Mouse (Mus musculus) spleen, postnatal 14 days (tissue): ENCODE data around the gene Stub1.
"Not testable (repeated sequence)": the region's sequence is repeated elsewhere in the genome, so short reads cannot be mapped to it uniquely, and the experiment has no call there.

Experiments
- DNase-seq, 2 experiments: peaks; one replicate each; pipeline ENCODE4 v3.0.0; 2021 to 2022; ENCODE audit warnings: low spot score in 2 of 2

The Stub1 gene

DNA sequence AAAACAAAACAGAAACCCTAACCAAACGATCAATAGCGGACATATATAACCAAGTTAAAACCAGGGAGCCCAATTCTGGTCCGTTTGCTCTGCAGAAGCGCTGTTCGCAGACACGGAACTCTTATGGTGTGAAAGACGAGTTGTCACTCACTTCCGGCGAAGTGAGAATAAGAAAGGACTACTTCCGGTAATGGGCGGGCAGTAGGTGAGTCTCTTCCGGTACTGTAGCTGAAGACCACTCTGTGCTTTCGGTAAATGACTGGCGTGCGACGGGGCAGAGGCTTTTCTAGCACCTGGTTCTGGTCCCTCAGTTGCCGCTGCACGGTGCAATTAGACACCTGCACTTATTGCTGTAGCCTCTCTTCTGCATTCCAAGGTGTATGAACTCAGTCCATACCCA lies 9.8 kb downstream of the Stub1 start, which contains the start of gene Wdr24:
Gene Wdr24 (plus strand): TSS at position 176 of the 400 bp plus-strand sequence.
- DNase-seq: peak; percentile 52 to 69

DNA sequence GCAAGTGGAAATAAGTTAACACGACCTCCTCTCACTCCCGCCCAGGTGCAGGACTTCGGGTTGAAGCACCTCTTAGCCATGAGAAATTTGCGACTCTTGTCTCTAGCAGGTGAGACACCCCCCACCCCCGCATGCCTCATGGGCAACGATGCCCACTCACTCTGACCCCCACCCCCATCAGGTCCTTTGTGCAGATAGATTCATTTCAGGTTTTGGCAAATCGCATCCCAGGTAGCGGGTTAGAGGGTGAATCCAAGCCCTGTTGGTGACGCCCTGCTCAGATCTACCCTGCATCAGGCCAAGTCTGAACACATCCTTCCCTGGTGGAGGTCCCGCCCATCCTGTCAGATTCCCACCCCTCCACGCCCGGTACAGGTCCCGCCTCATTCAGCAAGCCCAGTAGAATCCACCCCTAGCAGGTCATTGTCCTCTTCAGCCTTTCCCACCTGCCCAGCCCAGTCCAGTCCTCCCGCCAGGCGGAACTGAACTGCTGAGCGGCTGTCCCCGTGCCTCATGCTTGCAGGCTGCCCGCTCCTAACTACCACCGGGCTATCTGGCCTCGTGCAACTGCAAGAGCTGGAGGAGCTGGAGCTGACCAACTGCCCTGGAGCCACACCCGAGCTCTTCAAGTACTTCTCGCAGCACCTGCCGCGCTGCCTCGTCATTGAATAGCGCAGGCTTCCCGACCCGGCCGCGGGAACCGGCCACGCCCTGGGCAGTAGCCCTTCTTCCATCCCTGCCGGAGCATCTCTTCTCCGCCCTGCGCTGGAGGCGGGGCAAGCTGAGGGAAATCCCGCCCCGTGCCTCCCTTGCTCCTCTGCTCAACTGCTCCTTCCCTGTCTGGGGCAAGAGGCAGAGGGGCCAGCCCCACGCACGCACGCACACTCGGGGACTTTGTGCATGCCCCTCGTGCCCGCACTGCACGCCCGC lies 14.1 kb downstream of the Stub1 start:
- DNase-seq: no peak

DNA sequence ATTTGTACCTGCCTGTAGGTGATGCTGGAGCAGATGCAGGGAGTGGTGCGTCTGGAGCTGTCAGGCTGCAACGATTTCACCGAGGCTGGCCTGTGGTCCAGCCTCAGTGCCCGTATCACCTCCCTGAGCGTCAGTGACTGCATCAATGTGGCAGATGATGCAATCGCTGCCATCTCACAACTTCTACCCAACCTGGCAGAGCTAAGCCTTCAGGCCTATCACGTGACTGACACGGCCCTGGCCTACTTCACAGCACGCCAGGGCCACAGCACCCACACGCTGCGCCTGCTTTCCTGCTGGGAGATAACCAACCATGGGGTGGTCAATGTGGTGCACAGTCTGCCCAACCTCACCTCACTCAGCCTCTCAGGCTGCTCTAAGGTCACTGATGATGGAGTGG lies 15.5 kb downstream of the Stub1 start:
- no peak for DNase-seq

DNA sequence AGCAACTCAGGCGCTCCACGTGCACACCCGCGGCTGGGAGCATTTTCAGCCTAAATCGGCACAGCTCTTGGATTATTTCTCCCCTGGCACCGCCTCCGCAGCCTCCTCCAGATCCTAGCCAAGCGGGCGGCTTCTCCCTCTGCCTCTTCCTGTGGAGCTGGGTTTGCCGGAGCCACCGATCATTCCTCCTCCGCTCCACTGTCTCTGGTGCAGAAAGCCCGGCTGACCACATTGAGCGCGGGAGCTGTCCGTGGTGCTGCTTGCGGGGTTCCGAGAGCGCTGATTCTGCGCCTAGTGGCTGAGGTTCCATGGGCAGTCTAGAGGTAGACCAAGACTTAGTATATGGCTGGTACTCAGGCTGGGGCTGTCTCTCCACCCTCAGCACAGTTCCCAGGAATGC lies 19.7 kb downstream of the Stub1 start:
- DNase-seq: peak; percentile 61 to 77

DNA sequence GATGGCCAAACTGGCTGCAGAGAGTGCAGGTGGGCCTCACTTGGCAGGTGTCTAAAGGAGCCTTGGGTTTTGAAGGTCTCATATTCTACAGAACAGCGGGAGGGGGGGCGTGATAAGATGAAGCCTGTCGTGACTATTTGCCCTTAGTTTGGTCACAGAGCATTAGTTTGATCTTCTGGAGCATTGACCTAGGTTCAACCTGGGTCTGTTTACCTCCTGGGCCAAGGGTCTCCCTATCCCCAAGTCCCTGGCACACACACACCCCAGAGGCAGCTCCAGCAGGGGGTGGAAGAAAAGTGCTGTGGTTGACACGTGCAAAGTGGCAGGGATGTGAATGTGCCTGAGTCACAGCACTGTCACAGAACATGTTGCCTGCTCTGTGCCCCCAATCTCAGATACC lies 22.3 kb downstream of the Stub1 start:
- DNase-seq: no peak

DNA sequence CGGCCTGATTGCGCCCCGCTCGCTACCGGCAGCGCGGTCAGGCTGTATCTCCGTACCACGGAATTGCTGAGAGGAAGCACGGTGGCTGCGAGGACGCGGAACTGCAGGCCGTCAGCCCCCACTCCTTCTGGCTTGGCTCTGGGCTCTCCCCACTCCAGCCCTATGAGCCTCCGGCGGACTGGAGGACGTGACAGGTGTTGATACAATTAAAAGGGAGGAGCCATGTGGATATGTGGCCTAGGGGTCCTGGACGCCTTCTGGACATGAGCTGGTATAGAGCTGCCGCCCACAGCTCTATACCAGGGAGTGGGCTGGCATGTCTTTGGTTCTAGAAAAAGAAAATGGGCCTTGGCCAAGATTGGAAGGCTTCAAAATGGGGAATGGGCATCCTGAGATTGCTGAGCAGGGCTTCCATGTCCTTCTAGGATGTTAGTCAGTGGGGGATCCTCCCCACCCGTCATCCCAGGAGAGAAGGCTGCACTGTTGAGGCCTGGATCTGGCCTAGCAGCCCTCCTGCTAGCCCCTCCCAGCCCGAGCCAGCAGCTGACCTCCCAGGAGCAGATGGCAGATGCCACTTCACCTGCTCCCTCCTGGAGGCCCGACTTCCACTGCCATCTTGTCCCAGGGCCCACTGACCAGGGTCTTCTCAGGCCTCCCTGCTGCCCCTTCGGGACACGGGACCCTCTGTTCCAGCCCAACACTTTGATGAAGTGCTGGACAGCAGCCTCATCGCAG lies 23.4 kb downstream of the Stub1 start:
- DNase-seq: no peak

DNA sequence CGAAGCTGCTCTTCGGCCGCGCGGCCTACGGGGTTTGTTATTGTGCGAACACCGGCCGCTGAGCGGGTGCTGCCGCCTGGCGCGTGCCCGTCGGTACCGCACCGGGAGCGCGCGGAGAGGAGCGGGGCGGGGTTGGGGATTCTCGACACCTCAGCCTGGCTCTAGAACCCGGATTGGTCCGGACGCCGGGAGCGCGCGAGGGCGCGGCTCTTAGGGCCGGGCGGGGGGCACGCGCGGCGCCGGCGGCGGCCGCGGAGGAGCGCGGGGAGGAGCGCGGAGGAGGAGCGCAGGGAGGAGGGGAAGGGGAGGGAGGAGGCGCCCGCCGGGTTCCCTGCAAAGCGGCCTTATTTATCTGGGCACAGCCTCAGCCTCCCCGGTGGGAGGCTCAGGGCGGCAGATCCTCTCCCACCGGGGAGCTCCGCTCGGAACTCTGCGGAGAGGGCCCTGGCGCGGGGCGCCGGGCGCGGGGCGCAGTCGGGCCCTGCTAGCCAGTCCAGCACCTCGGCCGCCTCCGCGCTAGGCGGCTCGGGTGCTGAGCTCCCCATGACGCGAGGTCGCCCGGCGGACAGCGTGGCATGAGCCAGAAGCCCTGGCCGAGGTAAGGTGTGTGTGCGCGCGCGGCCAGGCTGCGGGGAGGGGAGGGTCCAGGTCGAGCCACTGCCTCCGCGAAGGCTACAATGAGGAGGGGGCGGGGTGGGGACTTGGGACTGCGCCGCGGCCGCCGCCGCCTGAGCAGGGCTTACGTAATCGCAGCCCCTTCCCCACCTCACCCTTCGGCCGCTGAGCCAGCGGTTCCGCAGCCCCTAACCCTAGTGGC lies 24.2 kb downstream of the Stub1 start, which contains the start of gene Fbxl16:
Gene Fbxl16 (plus strand): TSS at position 297 of the 817 bp plus-strand sequence.
- no peak for DNase-seq

DNA sequence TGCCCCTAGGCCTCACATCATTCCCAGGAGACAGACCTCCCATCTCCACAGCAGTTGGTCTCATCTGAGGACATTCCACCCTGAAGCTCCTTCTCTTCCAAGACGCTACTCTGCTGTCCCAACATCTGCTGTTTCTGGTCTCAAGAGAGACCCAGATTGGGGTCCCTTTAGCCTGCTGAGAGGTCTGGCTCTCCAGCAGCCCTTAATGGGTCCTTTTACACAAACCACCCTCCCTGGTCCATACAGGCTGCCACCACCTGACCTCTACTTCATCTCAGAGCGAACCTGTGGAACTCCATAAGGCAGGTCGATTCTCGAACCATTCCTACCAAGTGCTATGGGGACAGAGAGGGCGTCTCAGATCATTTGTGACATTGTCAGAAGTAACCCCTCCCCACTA lies 25.2 kb downstream of the Stub1 start:
- DNase-seq: no peak

DNA sequence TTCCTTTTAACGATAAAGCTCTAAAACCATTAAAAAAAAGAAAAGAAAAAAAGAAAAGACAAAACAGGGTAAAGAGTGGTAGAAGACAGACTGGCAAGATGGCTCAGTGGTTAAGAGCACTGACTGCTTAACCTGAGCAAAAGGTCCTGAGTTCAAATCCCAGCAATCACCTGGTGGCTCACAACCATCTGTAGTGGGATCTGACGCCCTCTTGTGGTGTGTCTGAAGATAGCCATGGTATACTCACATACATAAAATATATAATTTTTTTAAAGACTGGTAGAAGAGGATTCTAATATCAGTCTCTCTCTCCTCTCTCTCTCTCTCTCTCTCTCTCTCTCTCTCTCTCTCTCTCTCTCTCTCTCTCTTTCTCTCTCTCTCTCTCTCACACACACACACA lies 25.8 kb downstream of the Stub1 start:
- not testable (repeated sequence) for DNase-seq

DNA sequence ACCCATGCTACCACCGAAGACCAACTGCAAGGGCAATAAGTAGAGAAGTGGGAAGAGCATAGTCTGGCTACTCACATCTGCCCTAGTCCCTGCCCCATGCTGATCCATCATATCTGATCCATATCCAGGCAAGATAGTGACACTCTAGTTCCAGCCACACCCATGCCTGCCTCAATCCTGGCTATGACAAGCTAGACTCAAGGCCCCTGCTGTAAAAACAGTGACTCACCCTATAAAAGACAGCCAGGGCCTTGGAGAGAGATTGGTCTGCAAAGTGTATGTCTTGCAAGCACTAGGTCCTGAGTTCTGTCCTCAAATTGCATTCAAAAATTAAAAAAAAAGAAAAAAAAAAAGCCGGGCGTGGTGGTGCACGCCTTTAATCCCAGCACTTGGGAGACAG lies 26.7 kb downstream of the Stub1 start:
- DNase-seq: no peak

DNA sequence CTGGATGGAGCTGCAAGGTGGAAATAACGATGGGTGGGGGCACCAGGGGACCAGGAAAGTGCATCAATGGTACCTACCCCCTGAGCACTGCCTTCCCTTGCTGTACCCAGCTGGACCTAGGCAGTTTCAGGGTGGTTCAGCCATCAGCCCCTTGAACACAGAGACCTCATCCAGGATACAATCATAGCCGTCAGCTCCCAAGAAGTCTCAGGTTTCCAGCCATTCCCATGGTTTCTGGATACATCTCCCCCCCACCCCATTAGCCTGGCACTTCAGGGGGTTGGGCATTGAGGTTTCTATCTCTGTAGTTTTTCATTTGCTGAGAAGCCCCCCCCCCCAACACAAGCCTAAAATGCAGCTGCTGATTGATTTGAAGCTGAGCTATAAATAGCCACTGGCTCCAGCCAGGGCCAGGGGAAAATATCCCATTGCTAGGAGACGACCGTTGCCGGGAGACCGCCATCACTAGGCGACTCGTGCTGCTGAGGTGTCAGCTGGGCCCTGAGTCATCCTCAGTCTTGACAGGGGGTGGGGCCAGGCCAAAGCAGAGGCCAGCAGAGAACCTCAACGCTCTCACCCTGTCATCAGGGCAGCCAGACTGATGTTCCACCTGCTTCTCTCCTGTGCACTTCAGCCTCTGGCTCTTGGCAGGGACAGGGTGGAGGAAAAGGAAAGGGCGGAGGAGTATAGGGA lies 30.2 kb downstream of the Stub1 start:
- no peak for DNase-seq

DNA sequence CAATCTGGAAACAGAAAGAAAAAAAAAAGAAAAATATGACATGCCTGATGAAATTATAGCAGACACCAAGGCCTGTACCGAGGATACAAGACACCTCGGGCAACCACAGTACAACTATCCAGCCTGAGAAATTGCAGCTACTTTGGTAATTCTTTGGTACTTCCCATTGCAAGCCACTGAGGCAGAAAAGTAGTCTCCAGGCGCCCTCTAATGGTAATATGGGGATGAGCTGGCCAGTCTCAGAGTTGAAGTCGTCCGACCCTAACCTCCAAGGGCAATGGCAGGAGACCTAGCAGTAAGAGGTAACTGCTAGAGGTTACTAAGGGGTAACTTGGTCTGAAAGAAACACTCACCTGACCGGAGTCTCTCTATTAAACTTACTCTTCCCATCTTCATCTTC lies 32.2 kb downstream of the Stub1 start:
- DNase-seq: peak; percentile 40 to 60

DNA sequence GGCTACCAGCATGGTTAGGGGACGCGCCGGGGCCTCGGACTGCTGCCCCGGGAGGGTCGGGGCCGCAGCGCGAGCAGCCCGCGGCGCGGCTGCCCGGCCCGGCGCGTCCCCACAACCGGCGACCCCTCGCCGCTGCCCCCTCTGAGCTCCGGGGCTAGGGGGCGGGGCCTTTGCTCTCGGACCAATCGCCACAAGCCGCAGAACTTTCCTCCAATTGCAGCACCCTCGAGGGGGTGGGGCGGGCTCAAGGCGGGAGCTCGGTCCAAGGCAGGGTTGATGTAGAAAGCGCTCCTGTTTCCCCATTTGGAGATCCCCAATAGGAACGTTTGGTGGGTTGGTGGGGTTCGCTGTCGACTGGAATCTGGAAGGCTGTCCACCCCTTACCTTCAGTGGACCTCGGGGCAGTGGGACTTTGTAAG lies 36.2 kb downstream of the Stub1 start, which contains the start of gene Metrn:
Gene Metrn (minus strand): TSS at position 186 of the 419 bp plus-strand sequence.
- peak; percentile 75 to 83 for DNase-seq

DNA sequence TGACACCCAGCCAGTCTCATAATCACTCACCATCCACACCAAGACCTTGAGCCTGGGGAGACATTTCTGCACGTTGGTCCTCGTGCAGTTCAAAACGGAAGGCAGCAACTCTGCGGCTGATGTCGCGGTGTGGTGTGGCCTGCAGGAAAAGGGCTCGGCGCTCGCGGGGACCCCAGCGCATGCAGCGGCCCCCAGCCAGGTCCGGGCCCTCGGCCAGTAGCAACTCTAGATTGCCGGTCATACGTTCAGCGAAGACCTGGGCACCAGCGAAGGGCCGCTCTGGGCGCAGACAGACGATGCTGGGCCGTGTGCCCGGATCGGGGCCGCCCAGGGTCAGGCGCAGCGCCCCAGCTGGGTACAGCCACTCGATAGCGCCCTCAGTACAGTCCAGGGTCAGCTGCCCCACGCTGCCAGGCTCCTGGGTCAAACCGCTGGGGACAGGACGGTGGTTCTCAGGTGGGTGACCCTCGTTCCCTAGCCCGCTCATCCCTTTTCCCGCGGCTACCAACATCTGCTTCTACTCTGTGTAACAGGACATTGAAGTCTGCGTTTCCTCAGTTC lies 36.9 kb downstream of the Stub1 start:
- no peak for DNase-seq

DNA sequence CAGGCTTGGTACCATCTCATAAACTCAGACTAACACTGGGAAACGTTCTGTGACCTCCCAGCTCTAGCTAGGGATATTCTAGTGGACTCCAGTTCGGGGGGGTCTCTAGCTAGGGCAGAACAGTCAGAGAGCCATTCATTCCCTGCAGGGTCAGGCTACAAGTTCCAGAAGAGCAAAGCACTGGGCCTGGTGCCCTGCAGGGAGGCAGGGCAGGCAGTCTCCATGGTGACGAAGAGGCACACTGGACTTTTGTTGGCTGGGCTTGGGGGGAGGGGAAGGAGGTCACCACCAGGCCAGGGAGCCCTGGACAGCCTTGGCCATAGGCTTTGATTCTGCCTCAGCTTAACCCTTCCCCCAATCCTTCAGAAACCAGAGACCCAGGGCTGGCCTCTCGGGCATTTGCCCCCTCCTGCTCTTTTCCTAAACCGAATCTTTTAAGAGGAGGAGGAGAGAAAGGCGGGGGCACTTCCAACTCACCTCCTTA lies 37.6 kb downstream of the Stub1 start, which contains the start of gene AC134908.4:
Gene AC134908.4 (minus strand): TSS at position 51 of the 484 bp plus-strand sequence.
- DNase-seq: no peak

DNA sequence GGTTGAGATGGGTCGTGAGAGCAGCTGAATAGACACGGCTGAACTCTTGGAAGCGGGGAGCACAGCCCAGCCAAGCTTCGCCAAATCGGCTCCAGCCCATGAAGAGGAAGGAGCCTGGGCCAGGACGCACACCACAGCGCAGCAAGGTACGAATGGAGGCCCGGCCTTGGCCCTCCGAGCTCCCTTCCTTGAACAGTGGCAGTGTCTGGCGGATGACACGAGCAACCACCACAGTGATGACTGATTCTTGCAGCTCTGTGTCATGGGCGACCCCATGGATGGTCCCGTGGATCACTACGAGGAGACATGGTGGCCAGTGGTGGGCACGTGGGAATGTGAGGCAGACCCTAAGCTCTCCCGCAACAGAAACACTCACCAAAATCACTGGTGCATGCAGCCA lies 38.2 kb downstream of the Stub1 start:
- DNase-seq: no peak

DNA sequence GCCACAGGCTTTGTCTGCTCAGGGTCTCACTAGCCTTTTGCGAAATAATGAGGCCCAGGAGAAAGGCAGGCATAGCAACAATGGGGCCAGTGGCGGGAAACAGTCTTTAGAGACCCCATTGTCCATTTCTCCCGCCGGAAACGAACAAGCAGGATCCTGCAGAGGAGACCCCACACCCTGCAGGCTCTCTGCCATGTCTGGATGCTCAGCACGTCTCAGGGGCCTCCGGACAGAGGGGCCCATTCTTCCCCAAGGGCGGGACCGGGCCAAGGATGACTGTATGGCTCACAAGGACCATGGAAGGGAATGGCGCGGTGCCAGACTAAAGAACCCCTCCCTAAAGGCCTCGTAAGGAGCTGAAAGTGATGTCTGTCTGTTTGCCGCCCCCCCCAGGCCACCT lies 39.0 kb downstream of the Stub1 start:
- no peak for DNase-seq

DNA sequence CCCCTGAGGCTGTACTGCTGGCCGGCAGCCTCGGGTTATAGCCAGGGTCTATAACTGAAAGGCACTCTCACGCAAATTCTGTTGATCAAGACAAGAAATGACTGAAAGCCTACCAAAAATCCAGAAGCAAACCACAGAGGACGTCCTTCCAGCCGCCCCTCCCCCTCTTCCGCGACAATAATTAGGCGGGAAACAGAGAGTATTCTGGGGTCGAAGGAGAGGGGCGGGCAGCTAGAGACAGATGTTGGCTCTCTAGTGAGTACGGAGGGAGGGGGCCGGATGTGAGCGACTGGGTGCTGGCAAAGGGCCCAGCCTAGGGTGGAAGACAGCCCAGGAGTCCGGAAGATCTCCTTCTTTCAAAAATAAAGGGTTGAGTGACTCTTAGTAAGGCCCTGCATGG lies 40.6 kb downstream of the Stub1 start, which contains the start of gene Fam173a:
Gene Fam173a (minus strand): TSS at position 287 of the 400 bp plus-strand sequence.
- peak; percentile 51 to 64 for DNase-seq

DNA sequence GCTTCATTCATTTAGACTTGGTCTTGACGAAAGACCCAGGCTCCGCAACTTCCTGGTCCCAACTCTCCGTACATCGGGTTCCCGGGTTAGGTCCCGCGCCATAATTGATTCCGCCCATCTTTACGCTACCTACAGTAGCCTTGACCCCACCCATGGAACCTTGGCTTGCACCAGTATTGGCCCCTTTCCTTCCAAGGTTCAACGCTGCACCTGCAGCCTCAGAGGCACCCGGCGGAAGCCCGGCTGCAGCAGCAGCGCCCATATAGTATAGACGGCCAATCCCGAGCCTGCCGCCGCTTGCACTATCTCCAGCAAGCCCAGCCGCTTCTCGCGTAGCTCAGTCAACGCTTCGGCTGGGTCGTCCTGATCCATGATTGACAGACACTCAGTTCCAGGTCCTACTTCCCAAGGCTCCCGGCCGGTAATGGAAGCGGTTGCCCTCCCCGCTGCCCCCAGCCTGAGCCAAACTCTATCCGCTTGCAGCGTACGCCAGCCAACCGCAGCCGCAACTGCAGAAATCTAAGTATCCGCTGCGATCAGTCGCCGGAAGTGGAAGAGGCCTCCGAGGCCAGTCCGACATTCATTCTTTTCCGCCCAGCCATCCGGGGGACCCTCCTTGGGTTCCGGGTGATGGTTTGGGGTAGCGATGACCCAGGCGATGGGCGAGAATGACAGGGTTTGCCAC lies 41.2 kb downstream of the Stub1 start:
- DNase-seq: peak; percentile 80 to 86

DNA sequence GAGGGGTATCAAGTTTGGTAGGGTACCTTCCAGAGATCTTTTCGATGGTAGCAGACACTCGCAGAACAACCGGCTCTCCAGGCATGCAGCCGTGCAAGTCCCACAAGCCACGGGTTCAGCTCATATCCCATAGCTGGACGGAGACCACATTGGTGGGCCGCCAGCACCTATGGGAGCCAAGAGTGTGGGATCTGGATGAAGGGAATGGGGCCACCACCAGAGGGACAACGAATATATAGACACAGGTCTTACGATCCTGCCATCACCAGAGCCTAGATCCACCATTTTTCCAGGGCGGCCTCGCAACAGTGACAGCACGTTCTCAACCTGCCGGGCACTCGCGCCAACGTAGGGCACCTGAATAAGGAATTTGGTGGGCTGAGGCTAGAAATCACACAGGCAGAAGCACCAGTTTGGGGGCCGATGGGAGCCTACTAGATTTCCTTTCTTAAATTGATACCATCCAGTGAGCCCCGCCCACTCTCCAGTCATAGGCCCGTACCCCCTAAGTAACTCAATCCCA lies 41.8 kb downstream of the Stub1 start:
- DNase-seq: no peak
